Mouse (Mus musculus): ENCODE data around the gene Notum. TPM values are rescaled to one million over a fixed set of nuclear protein-coding genes. Genes with fewer than 3 reads are reported as not detected.

Notum gene
- polyA plus RNA-seq, 1 experiment from 2014 or later: 1.4 TPM

DNA sequence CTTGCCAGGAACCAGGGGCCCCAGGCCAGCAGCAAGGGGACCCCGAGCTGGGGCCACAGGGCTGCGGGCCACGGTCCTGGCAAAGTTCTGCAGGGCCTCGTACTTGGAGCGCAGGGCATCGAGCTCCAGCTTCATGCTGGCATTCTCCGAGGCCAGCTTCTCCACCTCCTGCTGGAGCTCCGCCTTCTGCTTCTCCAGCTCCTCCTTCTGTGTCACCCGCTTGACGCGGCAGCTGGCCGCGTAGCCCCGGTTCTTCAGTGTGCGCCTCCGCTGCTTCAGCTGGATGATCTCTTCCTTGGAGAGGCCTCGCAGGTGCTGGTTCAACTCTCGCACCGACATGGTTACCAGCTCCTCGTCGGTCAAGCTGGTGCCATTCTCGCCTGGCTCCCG lies 31.6 kb downstream of the Notum start:
- DNase-seq (ENCODE audit: low spot score) (peak; percentile 80), ATAC-seq (ENCODE audit: low FRiP score, low TSS enrichment) (no peak)
- Histone ChIP-seq H3K9me3 (ENCODE audit: control insufficient read depth, low read length) (no peaks in the 10 kb centered on the region), H3K36me3 (ENCODE audit: control insufficient read depth, insufficient read depth, low read length) (no peaks in the 10 kb centered on the region), H3K27me3 (ENCODE audit: control insufficient read depth, insufficient read depth, low read length) (no peaks in the 10 kb centered on the region), H3K4me3 (ENCODE audit: low read depth, low read length) (peak overlapping the region; percentile 18; the same call in 1 of the 2 replicates), H3K27ac (replicated peaks) (peak overlapping the region; percentile 97), H3K4me1 (replicated peaks; ENCODE audit: control insufficient read depth, insufficient read depth) (peaks cover 11% of the 10 kb centered on the region), H3K9ac (ENCODE audit: low read length) (peak overlapping the region; percentile 51), H3K4me2 (replicated peaks; ENCODE audit: low read depth) (peak overlapping the region; percentile 82)
- TF ChIP-seq CTCF (IDR thresholded peaks at IDR 0.05; ENCODE audit: low read depth): no peak
- no peak for TF ChIP-seq EP300 (optimal IDR thresholded peaks at IDR 0.05)
- 53% methylated on average over 23 of the region's 23 CpGs for WGBS

- no peaks in the 10 kb centered on the region for H3K36me3 ChIP-seq (ENCODE audit: control insufficient read depth, insufficient read depth, low read length)
- H3K9ac ChIP-seq (ENCODE audit: low read length): no peak overlapping the region
- TF ChIP-seq EP300 (optimal IDR thresholded peaks at IDR 0.05): no peak
- no peak for TF ChIP-seq CTCF (IDR thresholded peaks at IDR 0.05; ENCODE audit: low read depth)
- H3K9me3 ChIP-seq (ENCODE audit: control insufficient read depth, low read length): no peaks in the 10 kb centered on the region
- no peak overlapping the region for H3K4me2 ChIP-seq (replicated peaks; ENCODE audit: low read depth)
- peak; percentile 13 for DNase-seq (ENCODE audit: low spot score)
- peaks cover 11% of the 10 kb centered on the region for H3K4me1 ChIP-seq (replicated peaks; ENCODE audit: control insufficient read depth, insufficient read depth)
- WGBS: 87% methylated on average over 23 of the region's 23 CpGs
- no peak overlapping the region for H3K4me3 ChIP-seq (ENCODE audit: low read depth, low read length)
- ATAC-seq (ENCODE audit: low FRiP score, low TSS enrichment): no peak
- H3K27me3 ChIP-seq (ENCODE audit: control insufficient read depth, insufficient read depth, low read length): no peaks in the 10 kb centered on the region
- no peak overlapping the region for H3K27ac ChIP-seq (replicated peaks)
Measured at GRCm38 (mm10) chr11:120628601-120629340, 32.2 kb downstream of the Notum start.

DNA sequence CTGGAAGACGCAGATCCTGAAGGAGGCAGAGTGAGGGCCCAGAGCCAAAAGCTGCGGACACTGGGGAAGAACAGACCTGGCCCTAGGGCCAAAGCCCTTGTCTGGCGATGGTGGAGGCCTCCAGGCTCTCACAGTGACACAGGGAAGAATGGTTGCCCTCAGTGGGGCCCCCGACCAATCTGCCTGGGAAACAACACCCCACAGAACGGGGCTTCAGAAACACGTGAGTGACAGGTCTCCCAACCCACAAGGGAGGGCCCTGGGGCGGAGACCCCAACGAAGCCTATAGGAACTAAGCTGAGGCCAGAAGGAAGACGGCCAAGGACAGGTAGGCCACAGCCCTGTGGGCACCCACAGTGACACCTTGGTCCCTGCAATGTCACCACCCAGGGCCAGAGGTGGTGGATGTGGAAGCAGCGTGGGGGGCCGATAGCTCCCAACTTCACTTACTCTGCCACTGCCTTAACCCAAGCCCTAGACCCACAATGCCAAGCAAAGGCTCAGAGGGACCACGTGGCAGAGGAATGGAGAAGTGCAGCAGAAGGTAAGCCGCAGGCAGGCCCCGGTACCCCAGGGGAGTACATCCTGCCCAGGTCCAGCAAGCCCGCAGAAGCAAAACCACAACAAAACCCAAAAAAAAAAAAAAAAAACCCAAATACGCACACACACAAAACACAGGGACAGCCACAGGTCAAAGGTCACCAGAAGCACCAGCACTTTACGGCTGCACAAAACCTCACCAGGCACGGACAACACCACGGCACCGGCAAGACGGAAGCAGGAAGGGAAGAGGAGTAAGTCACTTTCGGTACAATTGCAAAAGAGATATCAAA lies 33.3 kb downstream of the Notum start:
- Histone ChIP-seq H3K4me2 (replicated peaks; ENCODE audit: low read depth) (no peak overlapping the region), H3K27ac (replicated peaks) (peak overlapping the region; percentile 40; the same call in 1 of the 2 replicates), H3K4me3 (ENCODE audit: low read depth, low read length) (no peak overlapping the region), H3K27me3 (ENCODE audit: control insufficient read depth, insufficient read depth, low read length) (no peaks in the 10 kb centered on the region), H3K4me1 (replicated peaks; ENCODE audit: control insufficient read depth, insufficient read depth) (peaks cover 11% of the 10 kb centered on the region), H3K36me3 (ENCODE audit: control insufficient read depth, insufficient read depth, low read length) (no peaks in the 10 kb centered on the region; the same call in 1 of the 2 replicates), H3K9me3 (ENCODE audit: control insufficient read depth, low read length) (no peaks in the 10 kb centered on the region), H3K9ac (ENCODE audit: low read length) (no peak overlapping the region)
- DNase-seq (ENCODE audit: low spot score) (no peak), ATAC-seq (ENCODE audit: low FRiP score, low TSS enrichment) (no peak)
- no peak for TF ChIP-seq CTCF (IDR thresholded peaks at IDR 0.05; ENCODE audit: low read depth)
- no peak for TF ChIP-seq EP300 (optimal IDR thresholded peaks at IDR 0.05)
- WGBS: 76% methylated on average over 22 of the region's 22 CpGs

DNA sequence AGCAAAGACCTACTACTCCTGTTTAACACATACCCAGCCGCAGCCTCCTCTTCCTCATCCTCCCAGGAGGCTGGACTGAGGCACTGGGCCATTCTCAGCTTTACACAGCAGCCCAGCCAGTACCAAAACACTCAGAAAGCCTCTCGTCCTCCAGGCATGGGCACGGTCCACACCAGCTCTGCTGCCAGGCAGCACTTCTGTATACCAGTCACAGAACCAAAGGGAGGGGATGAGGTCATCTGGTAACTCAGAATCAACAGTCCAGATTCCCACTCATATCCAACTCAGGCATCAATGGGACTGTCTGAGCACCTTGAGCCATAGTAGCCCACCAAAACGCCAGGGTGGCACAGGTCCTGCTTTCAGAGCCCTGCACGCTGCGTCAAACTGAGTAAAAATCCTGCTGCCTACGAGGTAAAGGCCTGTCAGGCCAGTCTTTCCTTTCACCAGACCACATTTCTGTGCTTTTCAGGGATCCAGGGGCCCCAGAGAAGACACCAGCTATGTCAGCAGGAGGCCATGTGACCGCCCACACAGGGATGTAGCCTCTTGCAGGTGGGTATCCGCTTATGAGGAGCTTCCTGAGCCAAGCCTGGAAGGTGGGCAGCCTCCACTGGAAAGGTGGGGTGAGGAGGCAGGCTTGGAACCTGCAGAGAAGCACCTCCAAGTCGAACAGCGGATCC lies 34.0 kb downstream of the Notum start:
- Histone ChIP-seq H3K4me3 (ENCODE audit: low read depth, low read length) (no peak overlapping the region), H3K36me3 (ENCODE audit: control insufficient read depth, insufficient read depth, low read length) (no peaks in the 10 kb centered on the region; the same call in none of the 2 replicates), H3K9me3 (ENCODE audit: control insufficient read depth, low read length) (no peaks in the 10 kb centered on the region), H3K27ac (replicated peaks) (peak overlapping the region; percentile 58; the same call in 1 of the 2 replicates), H3K4me2 (replicated peaks; ENCODE audit: low read depth) (no peak overlapping the region), H3K4me1 (replicated peaks; ENCODE audit: control insufficient read depth, insufficient read depth) (peaks cover 9% of the 10 kb centered on the region), H3K27me3 (ENCODE audit: control insufficient read depth, insufficient read depth, low read length) (no peaks in the 10 kb centered on the region), H3K9ac (ENCODE audit: low read length) (no peak overlapping the region)
- DNase-seq (ENCODE audit: low spot score) (no peak), ATAC-seq (ENCODE audit: low FRiP score, low TSS enrichment) (no peak)
- WGBS: 83% methylated on average over 11 of the region's 11 CpGs
- TF ChIP-seq EP300 (optimal IDR thresholded peaks at IDR 0.05): no peak
- no peak for TF ChIP-seq CTCF (IDR thresholded peaks at IDR 0.05; ENCODE audit: low read depth)

DNA sequence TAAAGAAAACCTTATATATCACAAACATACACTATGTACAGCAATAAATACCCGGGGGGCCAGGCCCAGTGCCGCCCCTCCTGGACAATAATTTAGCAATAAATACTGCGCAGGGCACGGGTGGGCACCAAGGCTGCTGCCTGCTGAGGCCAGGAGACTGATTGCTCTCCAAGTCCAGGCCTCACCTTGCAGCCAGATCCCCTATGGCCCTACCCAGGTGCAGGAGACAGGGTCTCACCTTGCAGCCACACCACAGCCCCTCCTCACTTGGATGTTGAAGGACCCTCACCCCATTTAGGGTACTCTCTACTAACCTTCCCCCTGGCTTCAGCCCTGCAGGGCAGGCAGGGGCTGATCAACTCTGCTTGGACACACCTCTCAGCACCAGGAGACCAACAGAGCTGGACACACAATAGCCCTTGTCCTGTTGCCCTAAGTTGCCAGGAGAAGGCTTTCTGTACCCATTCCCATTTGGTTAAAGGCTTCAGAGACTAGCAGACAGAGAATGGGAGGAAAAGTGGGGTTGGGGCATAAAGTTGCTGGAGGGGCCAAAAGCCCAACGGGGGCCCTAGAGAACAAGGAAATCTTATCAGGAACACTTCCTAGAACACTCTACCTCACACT lies 35.7 kb downstream of the Notum start, which contains the start of gene Sirt7:
Sirt7 (minus strand) TSS at position 89 of the 624 bp plus-strand sequence.
- peaks cover 4% of the 10 kb centered on the region for H3K4me1 ChIP-seq (replicated peaks; ENCODE audit: control insufficient read depth, insufficient read depth)
- ATAC-seq (ENCODE audit: low FRiP score, low TSS enrichment): 0 out of 2 replicates have a peak, but pooled peaks have one; percentile 3
- no peaks in the 10 kb centered on the region for H3K27me3 ChIP-seq (ENCODE audit: control insufficient read depth, insufficient read depth, low read length)
- H3K4me3 ChIP-seq (ENCODE audit: low read depth, low read length): peak within 1 kb of the TSS; percentile 91
- H3K9ac ChIP-seq (ENCODE audit: low read length): peak within 1 kb of the TSS; percentile 81
- DNase-seq (ENCODE audit: low spot score): no peak
- H3K4me2 ChIP-seq (replicated peaks; ENCODE audit: low read depth): peak within 1 kb of the TSS; percentile 94
- H3K36me3 ChIP-seq (ENCODE audit: control insufficient read depth, insufficient read depth, low read length): peaks cover 9% of the 10 kb centered on the region
- H3K9me3 ChIP-seq (ENCODE audit: control insufficient read depth, low read length): no peaks in the 10 kb centered on the region
- no peak for TF ChIP-seq CTCF (IDR thresholded peaks at IDR 0.05; ENCODE audit: low read depth)
- no peak for TF ChIP-seq EP300 (optimal IDR thresholded peaks at IDR 0.05)
- 10% methylated on average over 5 of the region's 5 CpGs for WGBS
- peak within 1 kb of the TSS; percentile 92 for H3K27ac ChIP-seq (replicated peaks)

Measured in stomach, postnatal 0 days (tissue).